Mouse (Mus musculus) MEL (cell line): ENCODE results near the gene Hist1h1c. TPM values are rescaled to one million over a fixed set of nuclear protein-coding genes. Genes with fewer than 3 reads are reported as not detected.
A peak's percentile ranks its signal among the peaks of the same experiment; 100 is the strongest.
"Not testable (repeated sequence)": the region's sequence is repeated elsewhere in the genome, so short reads cannot be mapped to it uniquely, and the experiment has no call there.

Experiments used
- DNase-seq: peaks from one replicate; pipeline ENCODE4 v3.0.0; 2011; ENCODE audit warnings: low read depth, low spot score
- H3K27ac ChIP-seq: 2 replicates; pipeline ENCODE4 v1.5.1; 2012; ENCODE audit warnings: low read depth, mild to moderate bottlenecking, control low read depth, low read length, moderate library complexity; ENCODE audit not compliant: control insufficient read depth
- H3K27me3 ChIP-seq, 2 experiments: fragments of 150-350 bp in 1 of 2; sonication (generic) in 1 of 2; 2 replicates each; pipeline ENCODE4 v1.6.1; 2012; ENCODE audit warnings: low read length in 2 of 2, mild to moderate bottlenecking in 2 of 2, improper control_type of control experiment in 1 of 2, moderate library complexity in 1 of 2; ENCODE audit not compliant: insufficient read depth in 2 of 2, control insufficient read depth in 1 of 2
- H3K36me3 ChIP-seq, 2 experiments: 2 replicates each; pipeline ENCODE4 v1.6.1; 2012 to 2014; ENCODE audit warnings: low read length in 2 of 2, improper control_type of control experiment in 1 of 2, inconsistent platforms in 1 of 2, mild to moderate bottlenecking in 1 of 2; ENCODE audit not compliant: insufficient read depth in 2 of 2, control insufficient read depth in 1 of 2
- H3K4me1 ChIP-seq, 2 experiments: fragments of 150-350 bp in 1 of 2; sonication (generic) in 1 of 2; 2 replicates each; pipeline ENCODE4 v1.6.1; 2012; ENCODE audit warnings: low read length in 2 of 2, improper control_type of control experiment in 1 of 2, mild to moderate bottlenecking in 1 of 2; ENCODE audit not compliant: insufficient read depth in 2 of 2, control insufficient read depth in 1 of 2
- H3K4me3 ChIP-seq, 2 experiments: fragments of 150-350 bp in 1 of 2; sonication (generic) in 1 of 2; 2 replicates each; pipeline ENCODE4 v1.5.1; 2012; ENCODE audit warnings: low read depth in 2 of 2, low read length in 2 of 2, mild to moderate bottlenecking in 2 of 2, moderate library complexity in 2 of 2, control low read depth in 1 of 2, improper control_type of control experiment in 1 of 2; ENCODE audit not compliant: control insufficient read depth in 1 of 2, insufficient read depth in 1 of 2
- H3K79me2 ChIP-seq: 2 replicates; pipeline ENCODE4 v1.6.1; 2012; ENCODE audit warnings: mild to moderate bottlenecking, low read length, moderate library complexity; ENCODE audit not compliant: control insufficient read depth, poor library complexity, insufficient read depth
- H3K9ac ChIP-seq: 2 replicates; pipeline ENCODE4 v1.6.1; 2012; ENCODE audit warnings: low read depth, mild to moderate bottlenecking, control low read depth, low read length, moderate library complexity; ENCODE audit not compliant: control insufficient read depth, poor library complexity, severe bottlenecking
- H3K9me3 ChIP-seq: fragments of 150-350 bp; sonication (generic); replicated peaks from 2 replicates; pipeline ENCODE4 v1.6.1; 2012; ENCODE audit warnings: mild to moderate bottlenecking, low read length, improper control_type of control experiment, moderate library complexity; ENCODE audit not compliant: insufficient read depth
- BHLHE40 ChIP-seq: IDR thresholded peaks from 2 replicates; pipeline ENCODE4 v1.6.1; 2012; ENCODE audit warnings: low read depth, mild to moderate bottlenecking, inconsistent platforms, low read length, improper control_type of control experiment, borderline replicate concordance
- CHD1 ChIP-seq: IDR thresholded peaks from 2 replicates; pipeline ENCODE4 v1.6.1; 2012; ENCODE audit warnings: low read depth, mild to moderate bottlenecking, inconsistent platforms, low read length, improper control_type of control experiment
- CTCF ChIP-seq, 3 experiments: IDR thresholded peaks in 2 of 3; conservative IDR thresholded peaks in 1 of 3; 2 replicates each; pipeline ENCODE4 v1.5.1; 2011 to 2012; ENCODE audit warnings: low read length in 3 of 3, low read depth in 2 of 3, mild to moderate bottlenecking in 2 of 3, improper control_type of control experiment in 1 of 3, inconsistent platforms in 1 of 3, mixed read lengths in 1 of 3, moderate library complexity in 1 of 3; ENCODE audit not compliant: control insufficient read depth in 1 of 3, insufficient read depth in 1 of 3, poor library complexity in 1 of 3, severe bottlenecking in 1 of 3
- E2F4 ChIP-seq: IDR thresholded peaks from 2 replicates; pipeline ENCODE4 v1.6.1; 2011; ENCODE audit warnings: low read depth, low read length, improper control_type of control experiment, borderline replicate concordance
- ELF1 ChIP-seq: IDR thresholded peaks from 2 replicates; pipeline ENCODE4 v1.6.1; 2014; ENCODE audit warnings: low read depth, mild to moderate bottlenecking, inconsistent platforms, low read length, improper control_type of control experiment, moderate library complexity
- GATA1 ChIP-seq: IDR thresholded peaks from 2 replicates; pipeline ENCODE4 v1.6.1; 2011; ENCODE audit warnings: low read depth, low read length, improper control_type of control experiment
- JUND ChIP-seq: IDR thresholded peaks from 2 replicates; pipeline ENCODE4 v1.6.1; 2011; ENCODE audit warnings: low read depth, mild to moderate bottlenecking, improper control_type of control experiment, low read length
- MAFK ChIP-seq: IDR thresholded peaks from 2 replicates; pipeline ENCODE4 v1.6.1; 2011; ENCODE audit warnings: low read depth, mild to moderate bottlenecking, low read length, improper control_type of control experiment, borderline replicate concordance
- MAX ChIP-seq: IDR thresholded peaks from 2 replicates; pipeline ENCODE4 v1.6.1; 2011; ENCODE audit warnings: low read length, improper control_type of control experiment
- MEF2A ChIP-seq: IDR thresholded peaks from 2 replicates; pipeline ENCODE4 v1.6.1; 2014; ENCODE audit warnings: low read depth, mild to moderate bottlenecking, inconsistent platforms, low read length, improper control_type of control experiment; ENCODE audit not compliant: poor library complexity, insufficient replicate concordance, severe bottlenecking; ENCODE audit errors: extremely low read depth
- MXI1 ChIP-seq: IDR thresholded peaks from 2 replicates; pipeline ENCODE4 v1.6.1; 2011; ENCODE audit warnings: mild to moderate bottlenecking, low read depth, low read length, improper control_type of control experiment
- MYB ChIP-seq: IDR thresholded peaks from 2 replicates; pipeline ENCODE4 v1.6.1; 2011; ENCODE audit warnings: mild to moderate bottlenecking, low read depth, low read length, improper control_type of control experiment
- RAD21 ChIP-seq: IDR thresholded peaks from 2 replicates; pipeline ENCODE4 v1.6.1; 2011; ENCODE audit warnings: mild to moderate bottlenecking, low read depth, low read length, improper control_type of control experiment
- SIN3A ChIP-seq: IDR thresholded peaks from 2 replicates; pipeline ENCODE4 v1.6.1; 2012; ENCODE audit warnings: low read length, improper control_type of control experiment, inconsistent platforms
- TBP ChIP-seq: IDR thresholded peaks from 2 replicates; pipeline ENCODE4 v1.8.0; 2011; ENCODE audit warnings: low read depth, low read length, improper control_type of control experiment
- TCF12 ChIP-seq: IDR thresholded peaks from 2 replicates; pipeline ENCODE4 v1.6.1; 2014; ENCODE audit warnings: low read depth, mild to moderate bottlenecking, inconsistent platforms, low read length, improper control_type of control experiment, moderate library complexity
- UBTF ChIP-seq: IDR thresholded peaks from 2 replicates; pipeline ENCODE4 v1.6.1; 2012; ENCODE audit warnings: low read depth, mild to moderate bottlenecking, inconsistent platforms, low read length, improper control_type of control experiment, moderate library complexity, borderline replicate concordance; ENCODE audit not compliant: insufficient read depth
- USF2 ChIP-seq, 2 experiments: IDR thresholded peaks; 2 replicates each; pipeline ENCODE4 v1.6.1; 2011 to 2012; ENCODE audit warnings: improper control_type of control experiment in 2 of 2, low read length in 2 of 2, borderline replicate concordance in 1 of 2, inconsistent platforms in 1 of 2, low read depth in 1 of 2, mild to moderate bottlenecking in 1 of 2; ENCODE audit not compliant: insufficient read depth in 1 of 2
- ZMIZ1 ChIP-seq: IDR thresholded peaks from 2 replicates; pipeline ENCODE4 v1.6.1; 2012; ENCODE audit warnings: low read depth, mild to moderate bottlenecking, inconsistent platforms, low read length, improper control_type of control experiment, moderate library complexity
- polyA plus RNA-seq, 2 experiments: library from polyadenylated mRNA; stranded (reverse) in 1 of 2; unstranded in 1 of 2; fragments of >175 nt in 1 of 2; fragments of >200 nt in 1 of 2; gene quantifications; 2 replicates each; pipeline versions ENCODE4 v1.2.1 to v1.2.4; 2012; ENCODE audit warnings: low replicate concordance in 2 of 2, low read depth in 1 of 2; ENCODE audit not compliant: insufficient read length in 2 of 2, insufficient read depth in 1 of 2, missing spikeins in 1 of 2
- total RNA-seq: library from RNA; depleted of rRNA; stranded (reverse); fragments of 300-350 nt; gene quantifications from 2 replicates; pipeline ENCODE4 v1.2.3, GENCODE M21; 2012

The Hist1h1c gene
- total and polyA plus RNA-seq, 3 experiments: 3.8 to 348 TPM; not detected in 1

DNA sequence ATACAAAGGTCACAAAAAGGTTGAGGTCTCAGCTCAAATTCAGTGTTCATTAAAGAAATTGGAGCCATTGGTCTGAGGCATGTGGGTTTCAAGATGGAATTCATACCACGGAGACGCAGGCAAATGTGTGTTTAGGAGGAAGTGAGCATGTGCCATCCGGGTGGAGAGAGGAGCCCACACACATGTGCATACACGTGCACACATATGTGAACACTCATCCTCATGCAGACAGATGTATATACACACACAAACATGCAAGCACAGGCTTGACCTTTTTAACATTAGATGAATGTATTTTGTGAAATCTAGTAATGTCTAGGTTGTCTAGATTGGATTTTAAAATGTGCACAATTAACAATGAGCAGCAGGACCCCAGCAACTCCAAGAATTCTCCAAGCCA, 36.4 kb upstream of the Hist1h1c start:
- peaks cover 0 to 27% of the 10 kb centered on the region in 2 experiments; a peak in 2 of 4 replicates for H3K36me3 ChIP-seq
- TF ChIP-seq MAFK (no peak), CTCF (IDR thresholded peaks at IDR 0.05 in 2 of 3, conservative IDR thresholded peaks at IDR 0.05 in 1 of 3; ENCODE audit: control insufficient read depth in 1 of 3, insufficient read depth in 1 of 3, low read depth in 2 of 3, low read length in 3 of 3, poor library complexity in 1 of 3, severe bottlenecking in 1 of 3) (no peak), E2F4 (no peak), ZMIZ1 (no peak), ELF1 (no peak), SIN3A (no peak)
- H3K27ac ChIP-seq: no peak overlapping the region
- peaks cover 0 to 18% of the 10 kb centered on the region in 2 experiments; a peak in 2 of 4 replicates for H3K4me1 ChIP-seq
- H3K9ac ChIP-seq: no peak overlapping the region
- H3K27me3 ChIP-seq: no peaks in the 10 kb centered on the region
- no peaks in the 10 kb centered on the region; the same call in 1 of the 2 replicates for H3K79me2 ChIP-seq
- H3K9me3 ChIP-seq: no peaks in the 10 kb centered on the region
- no peak overlapping the region for H3K4me3 ChIP-seq
- no peak for DNase-seq

GRCm38 (mm10) chr13:23702801-23703200, 35.8 kb upstream of the Hist1h1c start:
- H3K27me3 ChIP-seq, H3K9me3 ChIP-seq, DNase-seq, H3K9ac ChIP-seq, H3K27ac ChIP-seq, H3K79me2 ChIP-seq, H3K4me3 ChIP-seq: not testable (repeated sequence)
- Histone ChIP-seq H3K4me1 (peaks cover 0 to 18% of the 10 kb centered on the region in 2 experiments; a peak in 2 of 4 replicates), H3K36me3 (peaks cover 0 to 27% of the 10 kb centered on the region in 2 experiments; a peak in 2 of 4 replicates)

GRCm38 (mm10) chr13:23705751-23706356, 32.8 kb upstream of the Hist1h1c start:
- Histone ChIP-seq H3K9ac (no peak overlapping the region), H3K9me3 (no peaks in the 10 kb centered on the region), H3K27me3 (no peaks in the 10 kb centered on the region), H3K27ac (no peak overlapping the region), H3K4me3 (no peak overlapping the region), H3K4me1 (peaks cover 0 to 19% of the 10 kb centered on the region in 2 experiments; a peak in 2 of 4 replicates), H3K36me3 (peaks cover 0 to 10% of the 10 kb centered on the region in 2 experiments; a peak in 2 of 4 replicates), H3K79me2 (no peaks in the 10 kb centered on the region)
- DNase-seq: peak; percentile 64
- no peak for TF ChIP-seq MAX
- TF ChIP-seq TBP: peak; percentile 50; the same call in 1 of the 2 replicates

DNA sequence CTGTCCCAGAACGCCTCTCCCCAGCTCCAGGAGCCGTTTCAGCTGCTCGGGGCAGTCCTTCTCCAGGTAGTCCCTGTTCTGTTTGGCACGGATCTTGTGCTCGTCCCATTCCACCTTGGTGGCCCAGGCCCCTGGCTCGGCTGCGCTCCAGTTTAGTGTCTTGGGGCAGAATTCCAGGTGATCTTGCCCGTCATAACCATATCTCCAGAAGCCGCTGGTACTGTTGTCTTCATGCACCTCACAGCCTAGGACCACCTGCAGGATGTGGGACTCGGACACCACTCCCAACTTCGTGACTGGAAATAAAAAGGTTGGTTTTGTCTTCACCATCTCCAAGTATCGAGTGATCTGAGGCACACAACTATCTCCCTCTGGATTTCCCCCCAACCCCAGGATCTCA, 31.8 kb upstream of the Hist1h1c start:
- H3K27ac ChIP-seq: no peak overlapping the region
- H3K27me3 ChIP-seq: no peaks in the 10 kb centered on the region
- H3K4me1 ChIP-seq: peaks cover 0 to 16% of the 10 kb centered on the region in 2 experiments; a peak in 2 of 4 replicates
- H3K9me3 ChIP-seq: no peaks in the 10 kb centered on the region
- H3K36me3 ChIP-seq: peaks cover 0 to 11% of the 10 kb centered on the region in 2 experiments; a peak in 2 of 4 replicates
- DNase-seq: no peak
- H3K79me2 ChIP-seq: no peaks in the 10 kb centered on the region
- no peak overlapping the region for H3K4me3 ChIP-seq
- H3K9ac ChIP-seq: no peak overlapping the region
- TF ChIP-seq GATA1 (no peak), MXI1 (no peak), TCF12 (no peak), RAD21 (no peak), TBP (no peak), BHLHE40 (no peak), MYB (no peak), USF2 (IDR thresholded peaks at IDR 0.05; ENCODE audit: borderline replicate concordance in 1 of 2, insufficient read depth in 1 of 2, low read depth in 1 of 2, low read length in 2 of 2) (no peak), SIN3A (no peak), CHD1 (no peak), JUND (no peak), MEF2A (no peak), UBTF (no peak)
